Mouse (Mus musculus): ENCODE measurements around the gene Alyref.

The Alyref gene

DNA sequence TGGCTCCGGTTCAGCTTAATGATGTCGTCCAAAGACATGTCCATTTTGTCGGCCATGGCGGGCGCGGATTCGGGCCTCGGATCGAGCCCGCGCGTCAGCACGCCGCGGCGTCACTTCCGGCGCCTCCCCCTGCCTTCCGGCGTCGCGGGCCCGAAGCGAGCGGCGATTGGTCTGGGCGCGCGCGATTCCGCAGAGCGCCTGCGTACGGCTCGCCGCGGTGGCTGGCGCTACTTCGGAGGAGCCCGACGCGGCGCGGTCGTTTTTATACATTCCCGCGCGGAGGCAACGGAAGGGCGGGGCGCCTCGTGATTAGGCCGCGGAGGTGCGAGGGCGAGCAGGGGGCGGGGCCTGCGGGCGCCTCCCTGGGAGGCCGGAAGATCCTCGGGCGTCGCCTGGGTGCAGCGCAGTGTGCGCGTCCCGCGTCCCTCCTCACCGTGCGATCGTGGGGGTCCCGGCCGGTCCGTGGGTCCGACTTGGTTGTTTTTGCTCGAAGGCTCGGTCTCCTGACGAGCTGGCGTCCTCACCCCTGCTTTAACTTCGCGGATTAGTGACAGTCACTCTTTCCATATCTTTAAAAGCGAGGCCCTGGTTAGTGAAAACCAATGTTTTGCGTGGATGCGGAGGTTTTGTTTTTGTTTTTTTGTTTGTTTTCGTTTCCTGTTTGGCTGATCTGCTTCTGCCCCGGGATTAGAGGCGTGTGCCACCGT is at the start of gene Alyref, which contains the start of gene Anapc11:
Gene Alyref, minus strand, starts transcription at position 83 of the 707 bp plus-strand sequence.
Gene Anapc11, plus strand, starts transcription at position 139 of the 707 bp plus-strand sequence.
- DNase-seq (ENCODE audit: low spot score), result peak; percentile 95

DNA sequence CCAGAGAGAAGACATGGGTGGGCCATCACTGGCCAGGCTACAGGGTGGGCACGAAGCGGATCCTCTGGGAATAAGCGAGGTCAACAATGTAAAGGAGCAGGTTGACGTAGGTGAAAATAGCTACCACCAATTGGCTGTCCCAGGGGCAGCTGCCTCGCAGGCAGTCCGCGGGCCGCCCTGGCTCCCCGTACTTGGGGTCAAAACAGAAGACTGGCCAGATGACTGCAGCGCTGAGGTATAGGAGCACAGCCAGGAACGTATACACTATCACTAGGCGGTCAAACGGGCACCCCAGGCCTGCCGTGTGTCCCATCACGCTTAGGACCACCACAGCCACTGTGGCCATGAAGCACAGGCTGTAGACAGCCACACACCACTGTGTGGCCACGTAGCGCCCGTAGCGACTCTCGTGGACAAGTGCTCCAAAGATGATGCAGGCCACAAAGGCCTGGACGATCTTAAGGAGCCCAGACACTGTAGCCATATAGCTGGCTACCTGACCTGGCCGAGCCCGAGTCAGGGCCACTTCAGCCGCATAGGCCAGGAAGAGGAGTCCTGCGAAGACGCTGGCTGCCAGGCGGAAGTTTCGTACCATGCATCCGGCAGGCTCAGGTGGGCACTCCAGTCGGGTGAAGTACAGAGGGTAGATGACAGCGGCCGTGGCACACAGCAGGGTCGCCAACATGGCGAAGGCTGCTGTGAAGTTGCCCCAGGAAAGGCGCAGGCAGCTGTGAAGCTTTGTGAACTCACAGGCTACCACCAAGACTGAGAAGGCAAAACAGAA is 49.1 kb upstream of the Alyref start:
- peak; percentile 37 for DNase-seq (ENCODE audit: low spot score)

DNA sequence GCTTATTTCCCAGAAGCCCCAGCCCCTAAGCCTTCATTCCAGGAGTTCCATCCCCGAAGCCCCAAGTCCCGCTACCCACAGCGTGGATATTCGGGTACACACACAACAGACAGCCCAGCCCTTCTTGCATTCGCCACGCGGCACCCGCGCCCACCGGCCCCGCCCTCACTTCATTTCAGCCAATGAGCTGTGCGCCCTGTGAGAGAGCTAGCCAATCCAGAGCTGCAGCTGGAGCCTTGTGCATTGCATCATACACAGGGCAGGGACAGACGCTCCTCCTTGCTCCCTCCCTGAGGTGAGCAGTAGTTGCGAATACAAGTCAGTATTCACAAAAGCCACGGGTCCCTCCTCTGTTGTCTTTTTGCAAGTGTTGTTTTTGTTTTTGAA is 45.4 kb upstream of the Alyref start, which contains the start of gene Pycr1:
Gene Pycr1, minus strand, starts transcription at position 169 of the 387 bp plus-strand sequence.
- peak; percentile 93 for DNase-seq (ENCODE audit: low spot score)

DNA sequence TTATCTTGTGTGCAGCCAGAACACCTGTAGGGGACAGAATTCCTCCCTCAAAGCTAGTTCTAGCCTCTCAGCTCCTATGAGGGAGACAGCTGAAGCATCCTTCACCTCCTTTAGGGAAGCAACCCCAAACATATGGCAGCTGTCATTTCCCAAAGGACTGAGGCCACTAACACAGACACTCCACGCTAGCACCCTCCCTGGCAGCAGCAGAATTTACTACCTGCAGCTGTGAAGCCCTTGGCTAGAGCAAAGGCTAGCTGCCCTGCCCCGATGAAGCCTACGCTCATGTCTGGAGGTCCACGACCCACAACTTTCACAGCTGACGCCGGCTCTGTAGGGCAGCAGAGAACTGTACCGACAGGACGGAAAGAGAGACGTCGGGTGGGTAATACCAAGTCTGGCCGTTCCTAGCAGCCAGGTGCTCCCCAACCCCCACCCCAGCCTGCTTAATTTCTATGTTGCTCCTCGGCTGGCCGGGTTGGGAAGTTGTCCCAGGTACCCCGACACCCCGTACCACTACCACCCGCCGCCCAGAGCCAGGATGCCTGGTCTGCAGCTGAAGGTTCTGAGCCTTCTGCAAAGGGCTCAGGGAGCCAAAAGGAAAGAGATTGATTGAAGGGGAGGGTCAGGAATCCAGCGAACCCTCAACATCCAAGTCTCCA is 44.9 kb upstream of the Alyref start:
- DNase-seq (ENCODE audit: low spot score), result peak; percentile 61

DNA sequence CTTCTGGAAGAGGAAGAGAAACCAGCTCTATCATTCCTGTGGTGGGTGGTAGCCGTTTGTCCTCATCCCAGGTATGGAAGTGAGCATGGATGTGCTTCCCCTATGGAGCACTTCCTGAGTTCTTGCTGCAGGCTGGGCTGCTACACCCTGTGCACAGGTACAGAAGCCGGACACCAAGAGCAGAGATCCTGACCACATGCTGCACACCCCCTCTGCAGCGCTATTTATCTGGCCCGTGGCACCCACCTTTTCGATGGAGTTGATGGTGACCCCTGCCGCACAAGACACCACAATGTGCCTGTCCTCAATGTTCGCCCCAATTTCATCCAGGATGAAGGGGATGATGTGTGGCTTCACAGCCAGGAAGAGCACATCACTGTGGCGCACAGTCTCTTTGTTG is 43.7 kb upstream of the Alyref start:
- peak; percentile 35 for DNase-seq (ENCODE audit: low spot score)

DNA sequence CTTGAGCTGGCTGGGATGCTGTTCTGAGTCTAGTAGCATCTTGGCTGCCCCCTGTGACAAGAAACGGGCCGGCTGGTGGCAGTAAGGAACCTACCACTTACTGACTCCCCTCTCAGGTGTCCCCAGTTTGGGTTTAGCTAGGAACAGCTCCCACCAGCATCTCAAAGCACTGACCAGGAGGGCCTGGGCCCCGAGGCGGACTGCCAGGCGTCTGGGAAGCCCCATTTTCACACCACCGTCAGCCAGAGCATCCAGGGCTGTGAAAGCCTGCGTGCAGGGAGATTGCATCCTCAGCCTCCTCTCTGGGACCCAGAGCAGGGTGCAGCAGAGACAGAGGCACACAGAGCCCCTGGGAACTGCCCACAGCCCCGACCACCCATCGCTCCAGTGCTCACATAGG is 43.1 kb upstream of the Alyref start:
- peak; percentile 38 for DNase-seq (ENCODE audit: low spot score)

DNA sequence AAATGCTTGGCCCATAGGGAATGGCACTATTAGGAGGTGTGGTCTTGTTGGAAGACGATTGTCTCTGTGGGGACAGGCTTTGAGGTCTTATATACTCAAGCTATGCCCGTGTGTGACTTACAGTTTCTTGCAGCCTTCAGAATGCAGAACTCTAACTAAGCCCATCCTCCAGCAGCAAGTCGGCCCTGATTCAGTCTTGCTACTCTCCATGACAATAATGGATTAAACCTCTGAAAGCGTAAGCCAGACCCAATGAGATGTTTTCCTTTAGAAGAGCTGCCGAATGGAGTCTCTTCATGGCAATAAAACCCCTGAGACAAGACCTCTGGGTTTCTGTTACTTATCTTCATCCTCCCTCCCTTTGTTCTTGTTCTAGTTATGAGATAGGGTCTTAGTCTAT is 36.6 kb upstream of the Alyref start:
- no peak for DNase-seq (ENCODE audit: low spot score)

DNA sequence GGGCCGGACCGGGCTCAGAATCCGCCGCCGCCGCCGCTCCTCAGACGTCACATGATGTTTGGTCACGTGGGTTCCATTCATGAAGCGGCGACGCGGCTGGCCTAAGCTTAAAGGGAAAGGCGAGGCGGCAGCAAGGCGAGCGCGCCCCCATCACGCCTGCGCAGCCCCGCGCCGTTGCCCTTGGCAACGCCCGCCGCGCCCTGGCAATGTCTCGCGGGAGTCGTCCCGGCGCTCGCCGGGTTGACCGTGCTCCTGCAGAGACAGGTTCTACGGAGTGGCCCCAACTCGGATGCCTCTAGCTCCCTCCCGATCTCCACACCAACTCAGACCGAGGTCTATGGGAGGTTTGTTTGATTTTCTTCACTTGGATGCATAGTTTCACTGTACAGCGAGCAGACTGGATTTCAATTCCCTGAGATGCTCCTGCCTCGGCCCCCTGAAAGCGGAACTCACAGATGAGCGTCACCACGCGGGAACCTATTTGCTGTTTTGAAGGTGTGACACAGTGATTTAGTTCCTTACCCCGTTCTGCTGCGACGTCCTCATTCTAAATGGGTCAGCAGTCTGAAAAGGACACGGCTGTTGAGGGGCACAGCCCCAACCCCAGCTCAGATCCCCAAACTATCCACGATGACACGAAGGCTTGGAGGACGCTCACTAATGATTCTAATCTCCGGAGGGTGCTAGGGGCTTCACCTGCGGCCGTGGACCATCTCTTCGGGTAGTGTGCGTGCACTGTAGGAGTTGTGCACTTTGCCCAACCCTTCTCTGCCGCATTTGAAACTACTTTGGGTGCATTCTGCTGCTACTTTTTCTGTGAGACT is 35.6 kb upstream of the Alyref start, which contains the start of gene Mafg:
Gene Mafg, minus strand, starts transcription at position 81 of the 824 bp plus-strand sequence.
- peak; percentile 94 for DNase-seq (ENCODE audit: low spot score)

DNA sequence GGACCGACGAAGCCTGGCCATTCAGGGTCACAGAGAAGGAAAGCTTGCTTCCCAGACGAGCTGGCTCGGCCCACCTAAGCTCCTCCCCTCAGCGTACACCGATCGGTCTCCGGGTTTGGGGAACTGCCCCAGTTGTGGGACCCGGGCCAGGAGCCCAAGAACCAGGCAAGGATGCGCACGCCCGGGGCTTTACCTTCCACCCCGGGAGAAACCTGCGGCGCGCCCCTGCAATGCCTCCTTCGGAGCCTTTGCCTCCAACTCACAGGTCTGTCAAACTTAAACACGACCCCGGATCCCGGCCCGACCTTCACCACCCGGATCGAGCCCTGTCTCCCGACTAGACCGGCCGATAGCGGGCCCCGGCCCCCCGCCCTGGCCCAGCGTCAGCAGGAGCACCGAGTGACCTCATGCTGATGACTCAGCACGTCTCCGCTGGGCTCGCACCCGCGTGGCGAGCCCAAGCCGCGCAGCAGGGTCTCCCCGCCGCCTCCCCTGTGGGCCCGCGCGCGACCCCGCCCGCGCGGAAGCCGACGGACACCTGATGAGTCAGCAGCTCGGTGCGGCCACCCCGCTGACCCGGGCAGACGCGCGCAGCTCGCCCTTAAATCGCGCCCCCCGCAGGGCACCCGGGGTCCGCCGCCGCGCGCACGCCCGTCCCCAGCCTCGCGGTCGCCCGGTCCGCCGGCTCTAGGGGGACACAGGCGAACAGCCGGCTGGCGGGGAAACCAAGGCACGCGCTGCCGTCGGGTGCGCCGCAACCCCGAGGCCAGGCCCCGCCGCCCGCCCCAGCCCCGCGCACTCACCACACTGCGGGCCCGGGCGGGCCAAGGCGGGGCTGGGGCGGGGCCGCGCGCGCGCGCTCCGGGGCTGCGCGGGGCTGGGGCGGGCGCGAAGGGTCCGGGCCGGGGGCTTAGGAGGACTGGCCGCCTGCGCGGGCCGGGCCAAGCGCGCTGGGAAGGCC is 34.7 kb upstream of the Alyref start:
- DNase-seq (ENCODE audit: low spot score), result peak; percentile 81

DNA sequence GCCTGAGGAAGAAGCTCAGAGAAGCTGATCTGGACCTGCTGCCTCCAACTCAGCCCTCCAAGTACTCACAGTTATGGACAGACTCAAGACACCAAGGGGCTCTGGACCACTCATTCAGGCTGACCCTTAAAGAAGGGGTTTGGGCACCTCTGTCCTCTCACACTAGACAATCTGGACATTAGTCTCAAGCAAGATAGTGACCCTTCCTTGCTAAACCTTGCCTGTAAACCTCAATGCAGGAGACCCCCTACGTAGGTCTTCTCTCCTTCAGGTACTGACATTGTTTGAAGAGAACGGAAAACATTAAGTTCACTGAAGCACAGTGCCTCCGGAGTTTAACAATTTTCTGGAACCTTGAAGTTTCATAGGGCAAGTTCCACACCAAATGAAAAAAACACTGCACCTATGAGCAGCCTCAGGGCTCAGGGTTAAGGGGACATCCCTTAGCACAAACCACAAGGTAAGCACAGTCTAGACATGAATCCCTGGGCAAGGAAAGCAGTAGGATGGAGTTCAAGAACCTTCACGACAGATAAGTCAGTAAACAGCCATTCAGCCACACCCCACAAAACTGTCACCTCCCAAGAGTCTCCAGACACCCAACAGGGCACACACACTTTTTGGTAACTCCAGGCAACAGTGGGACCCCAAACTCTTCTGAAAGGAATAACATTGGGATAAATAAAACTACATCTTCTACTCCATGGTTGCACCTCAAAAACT is 33.7 kb upstream of the Alyref start:
- DNase-seq (ENCODE audit: low spot score), result no peak

DNA sequence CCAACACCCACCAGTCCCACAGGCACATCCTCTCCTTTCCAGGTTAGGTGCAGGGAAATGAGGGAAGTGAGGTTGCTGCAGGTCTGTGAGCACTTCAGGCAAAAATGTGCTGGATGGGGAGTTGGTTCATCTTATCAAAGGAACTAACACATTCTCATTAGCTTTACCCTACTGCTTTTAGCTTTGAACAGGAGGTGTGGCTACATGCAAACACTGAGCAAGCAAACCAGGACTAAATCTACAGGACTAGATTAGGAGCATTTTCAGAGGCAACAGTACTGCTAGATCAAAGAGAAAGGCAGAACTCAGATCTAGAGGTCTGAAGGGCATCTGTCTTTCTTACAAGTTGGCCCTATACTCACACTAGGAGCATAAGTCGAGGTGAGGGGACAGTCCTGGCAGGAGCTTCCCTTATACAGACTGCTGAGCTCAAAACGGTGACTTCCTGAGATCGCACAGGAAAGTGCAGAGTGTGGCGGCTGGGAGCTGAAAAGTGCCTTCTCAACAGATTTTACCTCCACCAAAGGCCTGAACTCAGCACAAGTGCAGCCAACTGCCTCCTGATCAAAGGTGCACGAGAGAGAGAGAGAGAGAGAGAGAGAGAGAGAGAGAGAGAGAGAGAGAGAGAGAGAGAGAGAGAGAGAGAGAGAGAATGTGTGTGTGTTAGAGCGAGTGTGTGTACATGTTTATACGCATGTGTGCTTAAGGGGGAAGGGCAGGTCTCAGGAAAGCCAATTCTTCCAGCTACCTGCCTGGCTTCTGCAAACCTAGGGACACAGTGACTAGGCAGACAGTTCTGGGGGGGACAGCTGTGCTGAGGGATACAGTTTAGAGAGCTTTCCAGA is 32.9 kb upstream of the Alyref start:
- peak; percentile 32 for DNase-seq (ENCODE audit: low spot score)

DNA sequence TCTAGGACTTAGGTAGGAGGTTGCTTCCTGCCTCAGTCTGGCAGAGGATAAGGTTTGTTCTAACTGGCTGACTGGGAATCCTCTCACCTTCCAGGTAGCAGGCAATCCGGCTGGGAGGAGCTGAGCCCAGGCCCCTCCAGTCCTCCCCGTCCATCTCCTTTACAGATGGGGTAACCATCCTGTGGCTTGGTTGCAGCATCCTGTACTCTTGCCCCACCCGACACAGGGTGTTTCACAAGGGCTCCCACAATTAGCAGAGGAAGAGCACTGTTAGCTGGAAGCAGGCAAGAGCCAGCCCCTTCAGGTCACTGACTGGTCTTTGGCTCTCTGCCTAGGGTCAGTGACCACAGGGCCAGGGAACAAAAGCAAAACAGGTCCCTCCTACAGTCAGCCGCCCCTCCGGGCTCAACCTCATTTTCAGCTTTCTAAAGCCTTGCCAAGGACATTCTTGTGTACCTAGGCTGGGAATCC is 32.3 kb upstream of the Alyref start:
- no peak for DNase-seq (ENCODE audit: low spot score)

DNA sequence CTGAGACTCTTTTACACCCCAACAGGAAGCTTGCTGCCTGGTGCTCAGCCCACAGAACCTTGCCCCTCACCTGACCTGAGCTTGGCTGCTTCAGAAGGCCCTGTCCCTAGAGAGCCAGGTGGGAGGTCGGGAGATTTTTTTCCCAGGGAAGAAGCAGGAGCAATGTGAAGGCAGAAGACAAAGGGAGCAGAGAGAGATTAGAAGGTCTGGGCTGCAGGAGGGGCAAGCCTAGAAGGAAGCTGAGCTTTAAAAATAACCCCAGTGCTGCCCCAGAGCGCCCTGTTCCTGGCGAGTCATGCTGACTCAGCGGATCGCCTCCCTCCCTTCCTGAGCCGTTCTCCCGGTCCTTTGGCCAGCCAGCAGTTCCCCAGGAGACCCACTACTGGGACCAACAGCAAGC is 31.7 kb upstream of the Alyref start:
- no peak for DNase-seq (ENCODE audit: low spot score)

DNA sequence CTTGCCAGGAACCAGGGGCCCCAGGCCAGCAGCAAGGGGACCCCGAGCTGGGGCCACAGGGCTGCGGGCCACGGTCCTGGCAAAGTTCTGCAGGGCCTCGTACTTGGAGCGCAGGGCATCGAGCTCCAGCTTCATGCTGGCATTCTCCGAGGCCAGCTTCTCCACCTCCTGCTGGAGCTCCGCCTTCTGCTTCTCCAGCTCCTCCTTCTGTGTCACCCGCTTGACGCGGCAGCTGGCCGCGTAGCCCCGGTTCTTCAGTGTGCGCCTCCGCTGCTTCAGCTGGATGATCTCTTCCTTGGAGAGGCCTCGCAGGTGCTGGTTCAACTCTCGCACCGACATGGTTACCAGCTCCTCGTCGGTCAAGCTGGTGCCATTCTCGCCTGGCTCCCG is 31.2 kb upstream of the Alyref start:
- DNase-seq (ENCODE audit: low spot score), result peak; percentile 43

DNA sequence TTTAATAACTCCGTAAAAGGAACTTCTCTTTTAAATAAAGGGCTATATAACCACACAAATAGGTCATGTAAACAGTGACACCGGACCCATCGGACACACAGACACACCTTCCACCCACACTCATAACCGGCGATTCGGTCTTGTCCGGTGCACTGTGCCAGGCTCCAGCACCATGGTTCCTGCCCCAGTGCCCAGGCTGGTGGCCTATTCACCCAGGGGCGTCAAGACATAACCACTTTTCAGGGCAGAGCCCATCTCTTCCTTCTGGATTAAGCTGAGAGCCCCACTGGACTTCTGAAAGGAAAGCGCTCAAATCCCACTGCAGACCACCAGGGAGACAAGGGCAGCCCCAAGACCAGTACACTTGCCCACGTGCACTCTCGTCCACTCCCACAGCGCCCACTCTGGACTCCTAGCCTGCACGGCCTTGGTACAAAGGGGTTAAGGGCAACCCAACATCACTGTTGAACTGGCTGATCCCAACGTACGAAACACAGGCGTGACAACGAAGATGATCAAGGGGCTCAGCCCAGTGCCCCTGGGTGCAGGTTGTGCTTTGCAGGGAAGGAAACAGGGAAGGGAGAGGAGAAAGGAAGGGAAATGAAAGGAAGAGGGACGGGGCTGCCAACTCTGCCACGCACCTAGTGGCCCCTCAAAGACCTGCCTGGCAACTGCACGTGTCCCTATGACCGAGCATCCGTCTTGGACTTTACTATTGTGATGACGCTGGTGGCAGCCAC is 30.6 kb upstream of the Alyref start:
- peak; percentile 45 for DNase-seq (ENCODE audit: low spot score)

DNA sequence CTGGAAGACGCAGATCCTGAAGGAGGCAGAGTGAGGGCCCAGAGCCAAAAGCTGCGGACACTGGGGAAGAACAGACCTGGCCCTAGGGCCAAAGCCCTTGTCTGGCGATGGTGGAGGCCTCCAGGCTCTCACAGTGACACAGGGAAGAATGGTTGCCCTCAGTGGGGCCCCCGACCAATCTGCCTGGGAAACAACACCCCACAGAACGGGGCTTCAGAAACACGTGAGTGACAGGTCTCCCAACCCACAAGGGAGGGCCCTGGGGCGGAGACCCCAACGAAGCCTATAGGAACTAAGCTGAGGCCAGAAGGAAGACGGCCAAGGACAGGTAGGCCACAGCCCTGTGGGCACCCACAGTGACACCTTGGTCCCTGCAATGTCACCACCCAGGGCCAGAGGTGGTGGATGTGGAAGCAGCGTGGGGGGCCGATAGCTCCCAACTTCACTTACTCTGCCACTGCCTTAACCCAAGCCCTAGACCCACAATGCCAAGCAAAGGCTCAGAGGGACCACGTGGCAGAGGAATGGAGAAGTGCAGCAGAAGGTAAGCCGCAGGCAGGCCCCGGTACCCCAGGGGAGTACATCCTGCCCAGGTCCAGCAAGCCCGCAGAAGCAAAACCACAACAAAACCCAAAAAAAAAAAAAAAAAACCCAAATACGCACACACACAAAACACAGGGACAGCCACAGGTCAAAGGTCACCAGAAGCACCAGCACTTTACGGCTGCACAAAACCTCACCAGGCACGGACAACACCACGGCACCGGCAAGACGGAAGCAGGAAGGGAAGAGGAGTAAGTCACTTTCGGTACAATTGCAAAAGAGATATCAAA is 29.5 kb upstream of the Alyref start:
- peak; percentile 38 for DNase-seq (ENCODE audit: low spot score)

DNA sequence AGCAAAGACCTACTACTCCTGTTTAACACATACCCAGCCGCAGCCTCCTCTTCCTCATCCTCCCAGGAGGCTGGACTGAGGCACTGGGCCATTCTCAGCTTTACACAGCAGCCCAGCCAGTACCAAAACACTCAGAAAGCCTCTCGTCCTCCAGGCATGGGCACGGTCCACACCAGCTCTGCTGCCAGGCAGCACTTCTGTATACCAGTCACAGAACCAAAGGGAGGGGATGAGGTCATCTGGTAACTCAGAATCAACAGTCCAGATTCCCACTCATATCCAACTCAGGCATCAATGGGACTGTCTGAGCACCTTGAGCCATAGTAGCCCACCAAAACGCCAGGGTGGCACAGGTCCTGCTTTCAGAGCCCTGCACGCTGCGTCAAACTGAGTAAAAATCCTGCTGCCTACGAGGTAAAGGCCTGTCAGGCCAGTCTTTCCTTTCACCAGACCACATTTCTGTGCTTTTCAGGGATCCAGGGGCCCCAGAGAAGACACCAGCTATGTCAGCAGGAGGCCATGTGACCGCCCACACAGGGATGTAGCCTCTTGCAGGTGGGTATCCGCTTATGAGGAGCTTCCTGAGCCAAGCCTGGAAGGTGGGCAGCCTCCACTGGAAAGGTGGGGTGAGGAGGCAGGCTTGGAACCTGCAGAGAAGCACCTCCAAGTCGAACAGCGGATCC is 28.8 kb upstream of the Alyref start:
- DNase-seq (ENCODE audit: low spot score), result peak; percentile 39

Measured in testis, postnatal 10 days (tissue).